In the genomic region with DNA sequence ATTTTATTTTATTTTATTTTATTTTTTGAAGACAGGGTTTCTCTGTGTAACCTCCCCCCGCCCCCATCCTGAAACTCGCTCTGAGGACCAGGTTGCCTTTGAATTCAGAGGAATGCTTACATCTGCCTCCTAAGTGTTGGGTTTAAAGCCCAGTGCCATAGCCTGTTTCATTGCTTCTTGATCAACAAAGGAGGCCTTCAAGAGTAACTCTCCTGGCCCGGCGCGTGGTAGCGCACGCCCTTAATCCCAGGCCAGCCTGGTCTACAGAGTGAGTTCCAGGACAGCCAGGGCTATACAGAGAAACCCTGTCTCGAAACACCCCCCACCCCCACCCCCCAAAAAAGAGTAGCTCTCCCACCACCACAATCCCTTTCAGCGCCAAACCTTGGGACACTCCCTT, we compare ENCODE assay signal across 11 mouse cellular contexts. TPM values are rescaled to one million over a fixed set of nuclear protein-coding genes. Genes with fewer than 3 reads are reported as not detected.
A peak's percentile ranks its signal among the peaks of the same experiment; 100 is the strongest.
DNase-seq lines count a peak whose midpoint lies in the region; ATAC-seq lines count a peak whose summit lies in the region.
"Had no signal": no experiment of that assay in that cellular context is flagged by ENCODE, and none has a peak within 500 bp of the region (broad histone marks: within the 10 kb centered on the region; RNA-seq: fewer than 3 reads in every experiment).

No protein-coding gene starts in this region.

- no peaks in the 10 kb centered on the region for H3K36me3 ChIP-seq in liver, embryonic 11.5 days (ENCODE audit: control insufficient read depth, insufficient read depth, low read length)
- no peaks in the 10 kb centered on the region for H3K36me3 ChIP-seq in liver, embryonic 12.5 days
- H3K36me3 ChIP-seq in embryonic facial prominence, embryonic 14.5 days (ENCODE audit: control insufficient read depth, insufficient read depth, low read length): no peaks in the 10 kb centered on the region; the same call in 1 of the 2 replicates
- no peaks in the 10 kb centered on the region for H3K36me3 ChIP-seq in neural tube, embryonic 15.5 days

- peak; percentile 78 for DNase-seq in heart, adult 11 months
- DNase-seq in heart, adult 9 months (ENCODE audit: low spot score in 2 of 2): no peak
- DNase-seq in liver, embryonic 11.5 days (ENCODE audit: low spot score): no peak
- no peak for DNase-seq in embryonic facial prominence, embryonic 14.5 days (ENCODE audit: low spot score)
- DNase-seq in cerebellum, adult 11 months: no peak
- no peak for DNase-seq in T-cell, adult 2 months (ENCODE audit: low spot score)
- DNase-seq: thymus, adult 18-20 months had no signal

- no peak overlapping the region for H3K9ac ChIP-seq in liver, embryonic 11.5 days (ENCODE audit: low read depth, low read length)
- H3K9ac ChIP-seq in liver, embryonic 12.5 days: no peak overlapping the region
- H3K9ac ChIP-seq in embryonic facial prominence, embryonic 14.5 days (ENCODE audit: low read depth, low read length): no peak overlapping the region; the same call in 1 of the 2 replicates
- no peak overlapping the region for H3K9ac ChIP-seq in neural tube, embryonic 15.5 days (replicated peaks)

- no peak for ATAC-seq in liver, embryonic 11.5 days (replicated peaks; ENCODE audit: low FRiP score)
- no peak for ATAC-seq in liver, embryonic 12.5 days
- ATAC-seq in embryonic facial prominence, embryonic 14.5 days (ENCODE audit: low read depth): no peak
- no peak for ATAC-seq in neural tube, embryonic 15.5 days (ENCODE audit: low FRiP score)

- H3K4me2 ChIP-seq in liver, embryonic 11.5 days: peak overlapping the region; percentile 82; the same call in 1 of the 2 replicates
- H3K4me2 ChIP-seq in liver, embryonic 12.5 days: no peak overlapping the region
- peak overlapping the region; percentile 84 for H3K4me2 ChIP-seq in embryonic facial prominence, embryonic 14.5 days (ENCODE audit: low read depth, low read length)
- 0 out of 2 replicates have a peak overlapping the region, but pooled peaks have one; percentile 86 for H3K4me2 ChIP-seq in neural tube, embryonic 15.5 days

- H3K27me3 ChIP-seq in liver, embryonic 11.5 days (replicated peaks; ENCODE audit: control insufficient read depth, insufficient read depth, low read length): peaks cover 47% of the 10 kb centered on the region
- peaks cover 61% of the 10 kb centered on the region for H3K27me3 ChIP-seq in liver, embryonic 12.5 days (replicated peaks)
- no peaks in the 10 kb centered on the region for H3K27me3 ChIP-seq in embryonic facial prominence, embryonic 14.5 days (replicated peaks; ENCODE audit: control insufficient read depth, insufficient read depth, low read length)
- H3K27me3 ChIP-seq in neural tube, embryonic 15.5 days (replicated peaks): peaks cover 30% of the 10 kb centered on the region

- H3K4me3 ChIP-seq in liver, embryonic 11.5 days (ENCODE audit: low read depth, low read length): no peak overlapping the region
- no peak overlapping the region for H3K4me3 ChIP-seq in liver, embryonic 12.5 days
- peak overlapping the region; percentile 67; the same call in 1 of the 2 replicates for H3K4me3 ChIP-seq in embryonic facial prominence, embryonic 14.5 days (ENCODE audit: low read depth, low read length)
- H3K4me3 ChIP-seq in neural tube, embryonic 15.5 days (replicated peaks): no peak overlapping the region

- 82% methylated on average over 9 of the region's 9 CpGs for WGBS in liver, embryonic 11.5 days
- 73% methylated on average over 9 of the region's 9 CpGs for WGBS in liver, embryonic 12.5 days (ENCODE audit: insufficient replicate concordance)
- WGBS in embryonic facial prominence, embryonic 14.5 days: 51% methylated on average over 9 of the region's 9 CpGs
- WGBS in neural tube, embryonic 15.5 days: 69% methylated on average over 9 of the region's 9 CpGs

- H3K27ac ChIP-seq in liver, embryonic 11.5 days (ENCODE audit: low read depth, low read length): no peak overlapping the region
- H3K27ac ChIP-seq in liver, embryonic 12.5 days: no peak overlapping the region
- H3K27ac ChIP-seq in embryonic facial prominence, embryonic 14.5 days (replicated peaks; ENCODE audit: low read depth, low read length): no peak overlapping the region
- H3K27ac ChIP-seq in neural tube, embryonic 15.5 days (replicated peaks): no peak overlapping the region

- H3K4me1 ChIP-seq in liver, embryonic 11.5 days (replicated peaks; ENCODE audit: control insufficient read depth, insufficient read depth, low read length): peaks cover 15% of the 10 kb centered on the region
- H3K4me1 ChIP-seq in liver, embryonic 12.5 days: peaks cover 25% of the 10 kb centered on the region
- H3K4me1 ChIP-seq in embryonic facial prominence, embryonic 14.5 days (ENCODE audit: control insufficient read depth, insufficient read depth, low read length): peaks cover 29% of the 10 kb centered on the region
- H3K4me1 ChIP-seq in neural tube, embryonic 15.5 days: peaks cover 47% of the 10 kb centered on the region

- H3K9me3 ChIP-seq in liver, embryonic 11.5 days (ENCODE audit: control insufficient read depth, low read length): no peaks in the 10 kb centered on the region
- H3K9me3 ChIP-seq in liver, embryonic 12.5 days (replicated peaks): no peaks in the 10 kb centered on the region
- H3K9me3 ChIP-seq in embryonic facial prominence, embryonic 14.5 days (ENCODE audit: control insufficient read depth, low read length): no peaks in the 10 kb centered on the region
- H3K9me3 ChIP-seq in neural tube, embryonic 15.5 days (replicated peaks): no peaks in the 10 kb centered on the region

RNA-seq across cellular contexts. Expression of a gene that starts 4.2 kb away (rescaled TPM):
- polyA plus RNA-seq in liver, embryonic 11.5 days (2014; fragmentation: Nextera tagmentation; extraction: Ambion mirVana): 14.2 and 16.4 TPM in 2 replicates
- 11.1 and 11.3 TPM in 2 replicates for polyA plus RNA-seq in liver, embryonic 12.5 days (2016; fragmentation: Nextera tagmentation; extraction: Ambion mirVana)
- polyA plus RNA-seq in embryonic facial prominence, embryonic 14.5 days (2014; fragmentation: Nextera tagmentation; extraction: Ambion mirVana): 42.6 and 50.5 TPM in 2 replicates
- 8.9 and 10.2 TPM in 2 replicates for polyA plus RNA-seq in neural tube, embryonic 15.5 days (2015; fragmentation: Nextera tagmentation; extraction: Ambion mirVana)
- polyA plus RNA-seq: CD4-positive, CD25-positive, alpha-beta regulatory T cell, adult 4 months; inflammation-experienced regulatory T-cells, adult 6 months had no signal
